Mouse (Mus musculus): ENCODE measurements around the gene Olfr1178.
A peak's percentile ranks its signal among the peaks of the same experiment; 100 is the strongest.

The Olfr1178 gene

GRCm38 (mm10) chr2:88386762-88387161 is at the start of gene Olfr1178:
TSS of gene Olfr1178 (plus strand) at chr2:88387062.
- DNase-seq = no peak

- no peak for DNase-seq
These were observed 40.5 kb upstream of the Olfr1178 start, which contains the start of gene Olfr1177-ps for GRCm38 (mm10) chr2:88346392-88346791. TSS of gene Olfr1177-ps (minus strand) at chr2:88346492.

GRCm38 (mm10) chr2:88356304-88356703 is 30.6 kb upstream of the Olfr1178 start:
- DNase-seq = peak; percentile 15

- DNase-seq = no peak
These were observed 19.5 kb downstream of the Olfr1178 start, which contains the start of gene Olfr1179 for GRCm38 (mm10) chr2:88406353-88406752. TSS of gene Olfr1179 (minus strand) at chr2:88406453.

- DNase-seq = no peak
These were observed 32.2 kb downstream of the Olfr1178 start, which contains the start of gene Olfr1180 for GRCm38 (mm10) chr2:88419051-88419450. TSS of gene Olfr1180 (minus strand) at chr2:88419151.

GRCm38 (mm10) chr2:88426071-88426470 is 39.2 kb downstream of the Olfr1178 start, which contains the start of gene Olfr1181:
TSS of gene Olfr1181 (minus strand) at chr2:88426171.
- DNase-seq = no peak

GRCm38 (mm10) chr2:88449031-88449430 is 62.2 kb downstream of the Olfr1178 start, which contains the start of gene Gm13757:
TSS of gene Gm13757 (minus strand) at chr2:88449131.
- no peak for DNase-seq
